Comparison of ENCODE assay signal across 17 mouse cellular contexts in the genomic region with DNA sequence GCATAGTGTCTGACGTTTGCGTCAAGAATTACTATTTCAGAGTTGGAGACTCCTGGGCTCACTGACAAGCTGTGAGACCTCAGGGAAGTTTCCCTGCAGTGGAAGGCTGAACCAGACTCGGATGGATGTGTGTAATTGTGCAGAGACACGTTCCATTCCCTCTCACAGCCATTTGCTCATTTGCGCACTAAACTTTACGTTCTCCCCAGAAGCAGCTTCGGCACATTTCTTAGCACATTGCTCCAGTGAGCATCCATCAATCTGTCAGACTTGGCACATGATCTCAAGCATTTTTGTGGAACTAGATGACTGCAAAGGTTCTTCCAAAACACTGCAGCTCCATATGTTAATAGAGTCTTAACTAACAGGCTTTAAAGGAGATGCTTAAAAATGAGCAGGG. TPM values are rescaled to one million over a fixed set of nuclear protein-coding genes. Genes with fewer than 3 reads are reported as not detected.
DNase-seq lines count a peak whose midpoint lies in the region; ATAC-seq and TF ChIP-seq lines count a peak whose summit lies in the region.
"Had no signal": no experiment of that assay in that cellular context is flagged by ENCODE, and none has a peak within 500 bp of the region (broad histone marks: within the 10 kb centered on the region; RNA-seq: fewer than 3 reads in every experiment).

No protein-coding gene starts in this region.

- H3K27me3 ChIP-seq in forebrain, postnatal 0 days (ENCODE audit: insufficient read depth, low read length): no peaks in the 10 kb centered on the region
- H3K27me3 ChIP-seq: kidney, embryonic 15.5 days; neural tube, embryonic 12.5 days had no signal

- no peak overlapping the region for H3K4me2 ChIP-seq in forebrain, postnatal 0 days (ENCODE audit: low read depth)
- H3K4me2 ChIP-seq: kidney, embryonic 15.5 days; neural tube, embryonic 12.5 days had no signal

- H3K27ac ChIP-seq in forebrain, postnatal 0 days (ENCODE audit: low read depth, low read length): no peak overlapping the region
- H3K27ac ChIP-seq: heart, adult 2 months; kidney, embryonic 15.5 days; neural tube, embryonic 12.5 days had no signal

- 70% methylated on average over 7 of the region's 7 CpGs for WGBS in lung, adult 2 months
- WGBS in forebrain, postnatal 0 days: 53% methylated on average over 7 of the region's 7 CpGs

- no peak overlapping the region for H3K4me3 ChIP-seq in lung, adult 2 months (replicated peaks; ENCODE audit: extremely low read depth, low read depth, low read length)
- no peak overlapping the region for H3K4me3 ChIP-seq in forebrain, postnatal 0 days (ENCODE audit: low read depth, low read length)
- H3K4me3 ChIP-seq: heart, adult 2 months; kidney, embryonic 15.5 days; neural tube, embryonic 12.5 days had no signal

- no peaks in the 10 kb centered on the region; the same call in 1 of the 2 replicates for H3K4me1 ChIP-seq in lung, adult 2 months (ENCODE audit: control insufficient read depth, insufficient read depth, low read length)
- no peaks in the 10 kb centered on the region; the same call in 1 of the 2 replicates for H3K4me1 ChIP-seq in forebrain, postnatal 0 days (ENCODE audit: insufficient read depth)
- H3K4me1 ChIP-seq: neural tube, embryonic 12.5 days had no signal

- no peak for DNase-seq in frontal cortex, postnatal 14 days (ENCODE audit: low spot score in 2 of 2)
- DNase-seq in lung, postnatal 4 days: peak; percentile 7 to 23
- no peak for DNase-seq in lung, adult 2 months
- DNase-seq in forebrain, postnatal 0 days: peak; percentile 66
- DNase-seq in right cerebral cortex, postnatal 4 days: peak; percentile 12
- no peak for DNase-seq in T-cell, adult 2 months (ENCODE audit: low spot score)
- DNase-seq: adrenal gland, postnatal 25 days; B cell, adult 2 months; cerebellum, adult 11 months; cerebellum, postnatal 36 days; heart, adult 2 months; heart, postnatal 10 days; lung, postnatal 10 days; midbrain, embryonic 14.5 days had no signal

- no peaks in the 10 kb centered on the region for H3K9me3 ChIP-seq in forebrain, postnatal 0 days (ENCODE audit: low read length)
- H3K9me3 ChIP-seq: kidney, embryonic 15.5 days; neural tube, embryonic 12.5 days had no signal

- no peak overlapping the region for H3K9ac ChIP-seq in forebrain, postnatal 0 days
- H3K9ac ChIP-seq: kidney, embryonic 15.5 days; neural tube, embryonic 12.5 days had no signal

- no peak for TF ChIP-seq CTCF in lung, adult 2 months (IDR thresholded peaks at IDR 0.05; ENCODE audit: insufficient read depth, low read length)
- TF ChIP-seq CTCF in forebrain, postnatal 0 days (IDR thresholded peaks at IDR 0.05; ENCODE audit: low read depth): no peak

- no peak for TF ChIP-seq POLR2A in lung, adult 2 months (IDR thresholded peaks at IDR 0.05; ENCODE audit: borderline replicate concordance, extremely low read depth, low read depth, low read length)

- H3K36me3 ChIP-seq in forebrain, postnatal 0 days (ENCODE audit: insufficient read depth): no peaks in the 10 kb centered on the region
- H3K36me3 ChIP-seq: kidney, embryonic 15.5 days; neural tube, embryonic 12.5 days had no signal

- ATAC-seq in frontal cortex, adult (ENCODE audit: low TSS enrichment): 0 out of 2 replicates have a peak, but pooled peaks have one; percentile 16
- ATAC-seq in forebrain, postnatal 0 days: peak; percentile 77

RNA-seq across cellular contexts. Expression of a gene that starts 24.0 kb away (rescaled TPM):
- polyA plus RNA-seq in lung, adult 2 months (2012; rRNA removed): 33.7 and 43.4 TPM in 2 replicates
- total RNA-seq in forebrain, postnatal 0 days (2014; rRNA removed): 7.6 and 18.2 TPM in 2 replicates
- 14.3 and 14.5 TPM in 2 replicates for polyA plus RNA-seq in forebrain, postnatal 0 days (2015; fragmentation: Nextera tagmentation; extraction: Ambion mirVana)

Comparison
In these comparisons a context has a peak if more than half of its experiments do, and no peak if none do; other contexts are left out.
1. DNase-seq: peak in lung, postnatal 4 days (2 of 2), forebrain, postnatal 0 days (single experiment) and right cerebral cortex, postnatal 4 days (single experiment); none in frontal cortex, postnatal 14 days (0 of 2), lung, adult 2 months (single experiment) and T-cell, adult 2 months (single experiment).